Mouse (Mus musculus) layer of hippocampus, adult 18-20 months (tissue): Measurements from ENCODE around the gene Ufd1. TPM values are rescaled to one million over a fixed set of nuclear protein-coding genes. Genes with fewer than 3 reads are reported as not detected.

ENCODE experiments used
- DNase-seq, 2 experiments: peaks; one replicate each; pipeline ENCODE4 v3.0.0; 2022; ENCODE audit warnings: low spot score in 2 of 2
- long read RNA-seq: library from polyadenylated mRNA; stranded (forward); transcript quantifications from one replicate; pipeline ENCODE4 v2.0.0, GENCODE M21; 2021
- total RNA-seq, 2 experiments: library from RNA; stranded (reverse); gene quantifications; 2 replicates each; pipeline ENCODE4 v1.2.3; 2021

Gene Ufd1
- 10 to 100 TPM; 97.5 to 98.3 TPM for total RNA-seq
- long read RNA-seq, transcript Ufd1-201 (12 exons, 1,996 nt) = major isoform, 66 of 86 reads
- long read RNA-seq, partial matches to known transcripts = 2 of 86 reads
- long read RNA-seq, other reads (novel, unspliced or antisense) = 18 of 86 reads

- peak; percentile 87 to 93 for DNase-seq
Observed at GRCm38 (mm10) chr16:18811468-18812384, at the start of gene Ufd1, which contains the start of gene Cdc45. TSS of gene Ufd1 (plus strand) at chr16:18811779. TSS of gene Cdc45 (minus strand) at chr16:18811987.

GRCm38 (mm10) chr16:18762960-18763359 lies 48.6 kb upstream of the Ufd1 start:
- no peak for DNase-seq

GRCm38 (mm10) chr16:18766390-18766789 lies 45.2 kb upstream of the Ufd1 start:
- no peak for DNase-seq

- no peak for DNase-seq
Observed at GRCm38 (mm10) chr16:18769501-18769900, 42.1 kb upstream of the Ufd1 start.

GRCm38 (mm10) chr16:18773936-18774335 lies 37.6 kb upstream of the Ufd1 start:
- DNase-seq = no peak

GRCm38 (mm10) chr16:18775621-18776555 lies 35.7 kb upstream of the Ufd1 start:
- DNase-seq = no peak

- no peak for DNase-seq
Observed at GRCm38 (mm10) chr16:18776556-18777100, 35.0 kb upstream of the Ufd1 start, which contains the start of gene Cldn5. TSS of gene Cldn5 (plus strand) at chr16:18776847.

GRCm38 (mm10) chr16:18777101-18778080 lies 34.2 kb upstream of the Ufd1 start:
- DNase-seq = no peak

GRCm38 (mm10) chr16:18778461-18778860 lies 33.1 kb upstream of the Ufd1 start:
- DNase-seq = no peak

- no peak for DNase-seq
Observed at GRCm38 (mm10) chr16:18781810-18782209, 29.8 kb upstream of the Ufd1 start.

GRCm38 (mm10) chr16:18785025-18785424 lies 26.6 kb upstream of the Ufd1 start:
- no peak for DNase-seq

- DNase-seq = no peak
Observed at GRCm38 (mm10) chr16:18785485-18785884, 26.1 kb upstream of the Ufd1 start.

- DNase-seq = no peak
Observed at GRCm38 (mm10) chr16:18786652-18787051, 24.9 kb upstream of the Ufd1 start.

GRCm38 (mm10) chr16:18788627-18789406 lies 22.8 kb upstream of the Ufd1 start:
- DNase-seq = no peak

- peak; percentile 11 to 27 for DNase-seq
Observed at GRCm38 (mm10) chr16:18795223-18795899, 16.2 kb upstream of the Ufd1 start.

GRCm38 (mm10) chr16:18796645-18797044 lies 14.9 kb upstream of the Ufd1 start:
- no peak for DNase-seq

GRCm38 (mm10) chr16:18798151-18798550 lies 13.4 kb upstream of the Ufd1 start:
- no peak for DNase-seq

GRCm38 (mm10) chr16:18798841-18799240 lies 12.7 kb upstream of the Ufd1 start:
- peak; percentile 47 to 81 for DNase-seq
